Mouse (Mus musculus): Measurements from ENCODE around the gene Hmgb1. TPM values are rescaled to one million over a fixed set of nuclear protein-coding genes. Genes with fewer than 3 reads are reported as not detected.

Hmgb1 gene
- polyA plus RNA-seq, 1 experiment from 2014 or later, result 683 TPM

DNA sequence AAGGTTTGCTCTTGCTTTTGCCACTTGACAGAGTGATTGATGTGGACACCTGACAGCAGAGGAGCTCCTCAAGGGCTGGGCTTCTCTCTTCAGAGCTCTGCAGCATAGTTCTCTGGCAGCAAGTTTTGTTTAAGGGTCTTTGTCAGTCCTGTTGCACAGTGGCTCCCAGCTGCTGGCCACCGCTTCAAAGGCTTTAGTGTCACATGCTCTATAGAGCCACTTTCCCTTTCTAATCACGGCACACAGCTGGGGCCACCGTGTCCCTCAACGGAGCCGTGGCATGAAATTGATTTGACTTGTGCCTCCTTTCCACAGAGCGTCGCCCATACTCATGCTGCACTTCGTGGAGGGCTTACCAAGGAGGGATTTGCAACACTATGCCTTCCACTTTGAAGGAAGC lies 25.0 kb upstream of the Hmgb1 start:
- Histone ChIP-seq H3K9ac (no peak overlapping the region), H3K4me1 (replicated peaks) (0 out of 2 replicates have a peak, but pooled peaks cover 2% of the 10 kb centered on the region), H3K27ac (no peak overlapping the region), H3K27me3 (no peaks in the 10 kb centered on the region), H3K4me2 (no peak overlapping the region), H3K4me3 (no peak overlapping the region), H3K36me3 (peaks cover 63% of the 10 kb centered on the region), H3K9me3 (replicated peaks) (no peaks in the 10 kb centered on the region)
- no peak for ATAC-seq (replicated peaks; ENCODE audit: insufficient number of reproducible peaks, insufficient read depth, low FRiP score, low read depth)
- 61% methylated on average over 8 of the region's 8 CpGs for WGBS

DNA sequence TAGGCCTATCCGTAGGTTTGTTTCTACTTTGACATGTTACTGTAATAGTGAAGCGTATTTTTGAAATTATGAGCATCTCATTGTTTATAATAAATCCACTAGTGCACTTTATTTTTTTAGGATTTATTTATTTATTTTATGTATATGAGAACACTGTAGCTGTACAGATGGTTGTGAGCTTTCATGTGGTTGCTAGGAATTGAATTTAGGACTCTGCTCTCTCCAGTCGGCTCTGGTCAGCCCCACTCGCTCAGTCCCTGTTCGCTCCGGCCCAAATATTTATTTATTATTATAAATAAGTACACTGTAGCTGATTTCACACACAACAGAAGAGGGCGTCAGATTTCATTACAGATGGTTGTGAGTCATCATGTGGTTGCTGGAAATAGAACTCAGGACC lies 24.5 kb upstream of the Hmgb1 start:
- no peak for ATAC-seq (replicated peaks; ENCODE audit: insufficient number of reproducible peaks, insufficient read depth, low FRiP score, low read depth)
- Histone ChIP-seq H3K9me3 (replicated peaks) (no peaks in the 10 kb centered on the region), H3K27me3 (no peaks in the 10 kb centered on the region), H3K9ac (no peak overlapping the region), H3K4me1 (replicated peaks) (0 out of 2 replicates have a peak, but pooled peaks cover 2% of the 10 kb centered on the region), H3K27ac (no peak overlapping the region), H3K4me2 (no peak overlapping the region), H3K4me3 (no peak overlapping the region), H3K36me3 (peaks cover 63% of the 10 kb centered on the region)
- WGBS, result 92% methylated on average over 7 of the region's 7 CpGs

DNA sequence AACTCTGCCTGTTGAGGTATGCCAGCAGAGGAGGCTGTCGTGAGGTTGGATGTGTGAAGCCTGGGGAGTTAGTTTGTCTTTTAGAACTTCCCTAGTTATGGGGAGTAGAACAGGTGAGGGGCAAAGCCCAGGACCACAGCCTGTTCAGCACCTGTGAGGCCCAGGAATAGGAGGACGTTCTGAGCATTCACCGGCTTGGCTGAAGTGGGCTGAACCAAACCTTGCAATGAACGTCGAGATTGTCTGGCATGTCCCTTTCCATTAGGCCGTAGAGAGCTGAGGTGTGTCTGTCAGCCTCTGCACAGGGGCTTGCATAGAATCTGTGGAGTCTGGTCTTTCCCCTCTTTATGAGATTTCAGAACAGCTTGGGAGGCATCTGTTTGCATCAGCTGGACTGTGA lies 23.4 kb upstream of the Hmgb1 start:
- Histone ChIP-seq H3K27ac (no peak overlapping the region), H3K27me3 (no peaks in the 10 kb centered on the region), H3K36me3 (peaks cover 68% of the 10 kb centered on the region), H3K4me3 (no peak overlapping the region), H3K4me1 (replicated peaks) (0 out of 2 replicates have a peak, but pooled peaks cover 2% of the 10 kb centered on the region), H3K9me3 (replicated peaks) (no peaks in the 10 kb centered on the region), H3K9ac (no peak overlapping the region), H3K4me2 (no peak overlapping the region)
- no peak for ATAC-seq (replicated peaks; ENCODE audit: insufficient number of reproducible peaks, insufficient read depth, low FRiP score, low read depth)
- WGBS, result 83% methylated on average over 6 of the region's 6 CpGs

DNA sequence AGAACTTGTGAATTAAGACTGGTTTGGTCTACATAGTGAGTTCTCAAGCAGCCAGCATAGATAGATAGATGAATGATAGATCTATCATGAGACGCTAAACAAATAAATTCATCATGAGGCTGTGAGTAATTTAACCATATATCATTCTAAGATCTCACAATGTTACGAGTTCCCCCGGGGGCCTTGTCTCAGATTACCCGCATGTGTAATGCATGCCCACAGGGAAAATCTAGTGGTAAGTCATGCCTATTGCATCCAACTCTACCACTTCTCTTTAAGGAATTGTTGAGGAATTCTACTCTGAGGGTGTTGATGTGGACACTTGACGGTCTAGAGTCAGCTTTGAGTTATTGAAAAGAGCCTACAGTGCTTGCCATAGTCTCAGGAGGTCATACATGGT lies 22.0 kb upstream of the Hmgb1 start:
- no peak overlapping the region for H3K4me2 ChIP-seq
- 0 out of 2 replicates have a peak, but pooled peaks cover 2% of the 10 kb centered on the region for H3K4me1 ChIP-seq (replicated peaks)
- no peaks in the 10 kb centered on the region for H3K27me3 ChIP-seq
- no peak for ATAC-seq (replicated peaks; ENCODE audit: insufficient number of reproducible peaks, insufficient read depth, low FRiP score, low read depth)
- 90% methylated on average over 5 of the region's 5 CpGs for WGBS
- H3K36me3 ChIP-seq, result peaks cover 69% of the 10 kb centered on the region
- no peak overlapping the region for H3K4me3 ChIP-seq
- H3K9me3 ChIP-seq (replicated peaks), result no peaks in the 10 kb centered on the region
- no peak overlapping the region for H3K27ac ChIP-seq
- no peak overlapping the region for H3K9ac ChIP-seq

DNA sequence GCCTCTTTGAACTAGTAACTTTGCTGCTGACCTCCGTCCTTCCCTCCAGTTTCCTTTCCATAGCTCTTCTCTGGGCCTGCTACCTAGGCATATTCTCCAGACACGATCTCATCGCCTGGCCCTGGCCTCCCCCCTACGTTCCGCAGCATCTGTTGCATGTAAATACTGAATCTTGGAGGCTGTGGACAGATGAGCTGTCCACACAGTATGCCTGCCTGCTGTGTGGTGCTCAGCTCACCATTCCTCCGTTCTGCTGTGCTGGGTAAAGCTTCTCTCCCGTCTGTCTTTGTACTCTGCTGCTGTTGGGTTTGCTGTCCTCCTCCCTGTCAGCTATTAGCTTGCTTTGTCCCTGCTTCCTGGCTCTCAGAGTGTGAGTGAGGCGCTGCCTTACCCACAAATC lies 21.0 kb upstream of the Hmgb1 start:
- H3K4me1 ChIP-seq (replicated peaks), result 0 out of 2 replicates have a peak, but pooled peaks cover 2% of the 10 kb centered on the region
- H3K4me3 ChIP-seq, result no peak overlapping the region
- H3K27ac ChIP-seq, result no peak overlapping the region
- H3K9ac ChIP-seq, result no peak overlapping the region
- 56% methylated on average over 8 of the region's 8 CpGs for WGBS
- H3K9me3 ChIP-seq (replicated peaks), result no peaks in the 10 kb centered on the region
- no peak for ATAC-seq (replicated peaks; ENCODE audit: insufficient number of reproducible peaks, insufficient read depth, low FRiP score, low read depth)
- no peak overlapping the region for H3K4me2 ChIP-seq
- H3K27me3 ChIP-seq, result no peaks in the 10 kb centered on the region
- peaks cover 65% of the 10 kb centered on the region for H3K36me3 ChIP-seq

DNA sequence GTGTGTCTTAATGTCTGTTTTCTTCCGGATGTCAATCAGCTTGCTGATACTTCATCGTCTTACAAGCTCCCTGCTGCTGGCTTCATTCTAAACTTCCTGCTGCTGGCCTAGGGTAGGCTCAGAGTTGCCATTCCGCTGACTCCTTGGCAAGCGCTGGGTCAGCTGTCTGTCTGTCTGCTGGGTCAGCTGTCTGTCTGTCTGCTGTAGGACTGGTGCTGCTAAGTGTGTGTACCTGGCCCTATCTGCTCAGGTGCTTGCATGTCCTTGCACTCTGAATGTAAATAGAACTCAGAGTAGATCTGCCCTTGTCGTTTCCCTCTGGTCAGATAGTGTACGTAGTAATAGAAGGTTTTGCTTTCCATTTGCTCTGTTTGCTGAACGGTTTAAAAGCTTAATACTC lies 20.5 kb upstream of the Hmgb1 start:
- H3K4me1 ChIP-seq (replicated peaks), result 0 out of 2 replicates have a peak, but pooled peaks cover 2% of the 10 kb centered on the region
- 85% methylated on average over 7 of the region's 7 CpGs for WGBS
- no peak overlapping the region for H3K9ac ChIP-seq
- no peak overlapping the region for H3K4me2 ChIP-seq
- H3K4me3 ChIP-seq, result no peak overlapping the region
- H3K36me3 ChIP-seq, result peaks cover 61% of the 10 kb centered on the region
- no peak overlapping the region for H3K27ac ChIP-seq
- H3K27me3 ChIP-seq, result no peaks in the 10 kb centered on the region
- H3K9me3 ChIP-seq (replicated peaks), result no peaks in the 10 kb centered on the region
- ATAC-seq (replicated peaks; ENCODE audit: insufficient number of reproducible peaks, insufficient read depth, low FRiP score, low read depth), result no peak

DNA sequence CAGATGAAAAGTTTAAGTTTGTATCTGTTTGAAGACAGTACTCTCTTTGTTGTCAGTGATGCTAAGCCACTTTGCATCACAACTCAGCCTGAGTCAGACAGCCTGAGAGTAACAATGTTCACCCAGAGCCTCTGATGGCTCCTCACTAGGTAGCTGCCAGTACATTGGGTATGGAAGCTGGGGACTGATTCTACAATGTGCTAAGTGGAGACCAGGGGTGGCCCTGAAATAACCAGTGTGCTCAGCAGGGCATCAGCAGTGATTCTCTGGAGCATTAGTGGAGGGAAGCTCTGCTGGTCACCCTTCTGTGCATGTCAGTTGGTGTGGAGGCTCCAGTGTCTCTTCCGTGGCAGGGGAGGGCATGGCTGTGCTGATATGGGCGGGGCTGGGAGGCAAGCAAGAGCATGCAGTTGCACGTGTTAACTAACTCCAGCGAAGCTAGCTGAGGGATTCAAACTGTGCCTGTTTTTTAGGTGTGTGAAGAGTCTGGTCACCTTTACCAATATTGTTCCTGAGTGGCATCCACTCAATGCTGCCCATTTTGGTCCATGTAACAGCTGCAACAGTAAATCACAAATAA lies 19.6 kb upstream of the Hmgb1 start:
- no peak overlapping the region for H3K4me2 ChIP-seq
- H3K4me3 ChIP-seq, result no peak overlapping the region
- H3K27ac ChIP-seq, result no peak overlapping the region
- WGBS, result 89% methylated on average over 4 of the region's 4 CpGs
- no peak overlapping the region for H3K9ac ChIP-seq
- H3K4me1 ChIP-seq (replicated peaks), result no peaks in the 10 kb centered on the region
- H3K27me3 ChIP-seq, result no peaks in the 10 kb centered on the region
- no peak for ATAC-seq (replicated peaks; ENCODE audit: insufficient number of reproducible peaks, insufficient read depth, low FRiP score, low read depth)
- peaks cover 65% of the 10 kb centered on the region for H3K36me3 ChIP-seq
- H3K9me3 ChIP-seq (replicated peaks), result no peaks in the 10 kb centered on the region

DNA sequence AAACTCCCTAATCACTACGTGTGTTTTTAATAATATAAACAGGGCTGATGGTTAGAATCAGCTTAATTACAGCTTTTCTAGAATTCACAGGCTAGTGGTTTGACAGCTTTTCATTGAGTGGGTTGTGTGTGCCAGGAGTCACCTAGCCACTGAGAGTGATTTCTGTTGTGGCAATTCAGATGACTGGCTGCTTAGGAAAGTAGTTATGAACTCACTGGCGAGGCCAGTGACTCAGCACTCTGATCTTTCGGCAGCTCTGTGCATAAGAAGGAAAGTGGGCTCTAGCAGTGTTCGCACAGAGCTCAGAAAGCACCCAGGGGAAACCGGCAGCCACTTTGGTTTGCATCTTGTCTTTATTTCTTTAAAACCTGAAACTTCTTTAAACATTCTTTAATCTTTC lies 18.7 kb upstream of the Hmgb1 start:
- H3K4me2 ChIP-seq, result no peak overlapping the region
- H3K9me3 ChIP-seq (replicated peaks), result no peaks in the 10 kb centered on the region
- H3K27ac ChIP-seq, result no peak overlapping the region
- no peaks in the 10 kb centered on the region for H3K27me3 ChIP-seq
- no peak overlapping the region for H3K9ac ChIP-seq
- peaks cover 67% of the 10 kb centered on the region for H3K36me3 ChIP-seq
- no peak overlapping the region for H3K4me3 ChIP-seq
- WGBS, result 67% methylated on average over 5 of the region's 5 CpGs
- H3K4me1 ChIP-seq (replicated peaks), result no peaks in the 10 kb centered on the region
- ATAC-seq (replicated peaks; ENCODE audit: insufficient number of reproducible peaks, insufficient read depth, low FRiP score, low read depth), result no peak

DNA sequence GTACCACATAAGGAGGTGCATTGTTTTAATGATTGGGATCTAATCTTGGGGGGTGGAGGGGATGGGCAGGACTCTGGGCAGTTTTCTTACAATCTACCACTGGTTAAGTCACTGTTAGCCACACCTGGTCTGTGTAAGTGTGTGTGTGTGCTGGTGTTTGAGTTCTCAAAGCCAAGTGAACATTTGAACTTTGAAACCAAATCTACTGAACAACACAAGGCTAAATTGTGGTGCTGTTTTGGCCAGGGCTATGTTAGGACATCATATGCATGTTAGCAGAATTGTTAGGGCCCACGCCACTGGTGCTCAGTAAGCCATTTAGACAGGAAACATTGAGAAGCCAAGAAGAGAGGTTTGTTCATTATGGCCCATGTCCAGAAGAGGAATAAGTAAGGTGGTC lies 14.5 kb upstream of the Hmgb1 start:
- Histone ChIP-seq H3K4me2 (no peak overlapping the region), H3K9me3 (replicated peaks) (no peaks in the 10 kb centered on the region), H3K4me3 (no peak overlapping the region), H3K9ac (no peak overlapping the region), H3K27ac (no peak overlapping the region), H3K4me1 (replicated peaks) (peaks cover 9% of the 10 kb centered on the region; the same call in 1 of the 2 replicates), H3K27me3 (no peaks in the 10 kb centered on the region), H3K36me3 (peaks cover 59% of the 10 kb centered on the region)
- ATAC-seq (replicated peaks; ENCODE audit: insufficient number of reproducible peaks, insufficient read depth, low FRiP score, low read depth), result no peak
- 94% methylated on average over 1 of the region's 1 CpGs for WGBS

DNA sequence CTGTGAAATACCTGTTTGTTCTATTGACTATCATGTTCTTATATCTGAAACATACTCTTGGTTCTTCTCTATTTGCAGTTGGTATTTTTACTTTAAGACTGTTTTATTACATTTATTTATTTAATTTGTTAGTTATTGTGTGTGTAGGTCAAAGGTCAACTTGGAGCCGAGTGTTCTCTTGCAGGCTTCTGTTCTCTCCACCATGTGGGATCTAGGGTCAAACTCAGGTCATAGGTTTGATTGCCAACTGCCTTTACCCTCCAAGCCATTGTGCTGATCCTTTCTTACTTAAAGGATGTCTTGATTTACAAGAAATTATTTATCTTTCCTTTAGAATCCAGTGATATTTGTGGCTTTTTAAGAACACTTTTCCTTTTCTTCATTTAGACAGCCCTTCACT lies 12.3 kb upstream of the Hmgb1 start:
- Histone ChIP-seq H3K27me3 (no peaks in the 10 kb centered on the region), H3K4me2 (no peak overlapping the region), H3K9me3 (replicated peaks) (no peaks in the 10 kb centered on the region), H3K4me1 (replicated peaks) (peaks cover 9% of the 10 kb centered on the region; the same call in 1 of the 2 replicates), H3K27ac (no peak overlapping the region), H3K36me3 (peaks cover 53% of the 10 kb centered on the region), H3K9ac (no peak overlapping the region), H3K4me3 (no peak overlapping the region)
- ATAC-seq (replicated peaks; ENCODE audit: insufficient number of reproducible peaks, insufficient read depth, low FRiP score, low read depth), result no peak
- WGBS, result 20% methylated on average over 1 of the region's 1 CpGs

DNA sequence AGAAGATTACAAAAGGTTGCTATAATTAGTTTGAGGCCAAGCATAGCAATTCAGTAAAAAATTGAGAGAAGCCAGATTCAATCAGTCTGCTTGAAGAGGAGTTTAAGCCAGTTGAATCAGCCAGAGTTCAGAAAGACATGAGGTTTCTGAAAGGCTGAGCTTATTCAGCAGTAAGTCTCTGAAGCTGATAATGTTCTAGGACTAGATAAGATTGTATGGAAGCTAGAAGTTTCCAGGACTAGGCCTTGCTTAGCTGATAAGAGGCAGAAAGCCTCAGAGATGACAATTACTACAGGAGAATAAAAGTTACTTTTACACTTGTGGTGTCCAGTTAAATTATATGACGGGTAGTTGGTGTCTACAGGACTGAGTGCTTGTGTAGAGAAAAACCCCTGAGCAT lies 5.9 kb upstream of the Hmgb1 start:
- 79% methylated on average over 1 of the region's 1 CpGs for WGBS
- no peak overlapping the region for H3K4me2 ChIP-seq
- H3K36me3 ChIP-seq, result peaks cover 55% of the 10 kb centered on the region
- H3K9ac ChIP-seq, result no peak overlapping the region
- H3K4me1 ChIP-seq (replicated peaks), result peaks cover 20% of the 10 kb centered on the region
- no peaks in the 10 kb centered on the region for H3K9me3 ChIP-seq (replicated peaks)
- no peak overlapping the region for H3K4me3 ChIP-seq
- H3K27ac ChIP-seq, result no peak overlapping the region
- ATAC-seq (replicated peaks; ENCODE audit: insufficient number of reproducible peaks, insufficient read depth, low FRiP score, low read depth), result no peak
- no peaks in the 10 kb centered on the region for H3K27me3 ChIP-seq

DNA sequence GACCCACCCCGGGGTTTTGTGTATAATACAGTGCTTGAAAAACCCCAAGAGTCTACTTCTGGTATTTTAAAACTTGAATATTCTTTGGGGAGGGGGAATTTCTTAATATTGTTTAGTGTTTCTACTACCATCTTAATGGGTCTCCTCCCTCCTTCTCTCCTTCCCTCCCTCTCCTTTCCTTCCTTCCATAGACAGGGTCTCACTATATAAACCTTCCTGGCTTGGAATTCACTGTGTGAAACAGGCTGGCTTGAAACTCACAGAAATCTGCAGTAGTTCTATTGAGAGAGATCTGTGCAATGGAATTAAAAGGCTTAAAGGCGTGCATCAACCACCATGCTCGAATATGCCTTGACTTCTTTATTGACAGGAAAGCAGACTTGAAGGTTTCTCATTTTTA lies 1.5 kb upstream of the Hmgb1 start:
- no peaks in the 10 kb centered on the region for H3K27me3 ChIP-seq
- peaks cover 20% of the 10 kb centered on the region for H3K36me3 ChIP-seq
- H3K4me2 ChIP-seq, result peak overlapping the region; percentile 71
- H3K9ac ChIP-seq, result peak overlapping the region; percentile 87
- H3K4me3 ChIP-seq, result peak overlapping the region; percentile 89
- H3K4me1 ChIP-seq (replicated peaks), result peaks cover 20% of the 10 kb centered on the region
- 70% methylated on average over 3 of the region's 3 CpGs for WGBS
- no peaks in the 10 kb centered on the region for H3K9me3 ChIP-seq (replicated peaks)
- H3K27ac ChIP-seq, result no peak overlapping the region
- no peak for ATAC-seq (replicated peaks; ENCODE audit: insufficient number of reproducible peaks, insufficient read depth, low FRiP score, low read depth)
